In the genomic region with DNA sequence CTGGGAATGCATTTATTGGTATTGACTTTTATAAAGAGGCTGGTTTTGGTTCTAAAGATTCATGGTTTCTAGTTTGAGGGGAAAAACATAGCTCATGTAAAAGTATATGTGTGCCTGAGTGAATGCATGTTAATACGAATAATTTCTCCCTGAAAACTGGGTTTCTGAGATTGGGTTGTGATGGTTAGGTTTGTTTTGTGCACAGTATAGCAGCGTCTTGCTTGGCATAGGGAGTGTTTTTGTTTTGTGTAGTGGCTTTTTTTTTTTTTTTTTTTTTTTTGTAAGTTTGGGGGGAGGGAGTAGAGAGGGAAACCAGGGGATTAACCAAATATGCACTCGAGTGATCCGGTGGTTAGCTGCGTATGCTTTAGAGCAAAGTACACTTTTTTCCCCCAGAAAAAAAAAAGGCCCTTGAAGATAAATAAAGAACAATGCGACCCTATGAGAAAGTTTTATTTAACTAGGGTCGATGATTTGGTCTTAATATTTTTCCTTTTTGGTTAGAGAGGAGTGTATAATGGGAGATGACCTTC, we compare ENCODE assay signal across 9 mouse cellular contexts. TPM values are rescaled to one million over a fixed set of nuclear protein-coding genes. Genes with fewer than 3 reads are reported as not detected.
DNase-seq lines count a peak whose midpoint lies in the region; ATAC-seq lines count a peak whose summit lies in the region.
"Had no signal": no experiment of that assay in that cellular context is flagged by ENCODE, and none has a peak within 500 bp of the region (broad histone marks: within the 10 kb centered on the region; RNA-seq: fewer than 3 reads in every experiment).

No protein-coding gene starts in this region.

- no peaks in the 10 kb centered on the region for H3K9me3 ChIP-seq in heart, embryonic 10.5 days
- H3K9me3 ChIP-seq in embryonic facial prominence, embryonic 14.5 days (ENCODE audit: control insufficient read depth, low read length): no peaks in the 10 kb centered on the region
- no peaks in the 10 kb centered on the region for H3K9me3 ChIP-seq in limb, embryonic 15.5 days

- H3K4me2 ChIP-seq in embryonic facial prominence, embryonic 14.5 days (ENCODE audit: low read depth, low read length): peak overlapping the region; percentile 97
- peak overlapping the region; percentile 67 for H3K4me2 ChIP-seq in limb, embryonic 15.5 days

- under 1% methylated on average over 7 of the region's 7 CpGs for WGBS in heart, embryonic 10.5 days
- WGBS in embryonic facial prominence, embryonic 14.5 days: 0% methylated on average over 7 of the region's 7 CpGs
- WGBS in limb, embryonic 15.5 days: under 1% methylated on average over 7 of the region's 7 CpGs

- H3K9ac ChIP-seq in embryonic facial prominence, embryonic 14.5 days (ENCODE audit: low read depth, low read length): peak overlapping the region; percentile 88
- H3K9ac ChIP-seq in limb, embryonic 15.5 days: peak overlapping the region; percentile 77

- peak overlapping the region; percentile 99 for H3K27ac ChIP-seq in heart, embryonic 10.5 days
- H3K27ac ChIP-seq in embryonic facial prominence, embryonic 14.5 days (replicated peaks; ENCODE audit: low read depth, low read length): peak overlapping the region; percentile 91
- peak overlapping the region; percentile 43; the same call in 1 of the 2 replicates for H3K27ac ChIP-seq in limb, embryonic 15.5 days

- no peak for DNase-seq in heart, embryonic 10.5 days (ENCODE audit: low spot score)
- no peak for DNase-seq in heart, adult 8-10 months (ENCODE audit: low spot score)
- peak; percentile 77 for DNase-seq in A20 (ENCODE audit: low read depth, low spot score)
- no peak for DNase-seq in embryonic facial prominence, embryonic 14.5 days (ENCODE audit: low spot score)
- no peak for DNase-seq in adrenal gland, postnatal 10 days
- DNase-seq in cerebellum, postnatal 36 days: no peak
- no peak for DNase-seq in ovary, postnatal 36 days (ENCODE audit: low spot score)

- H3K36me3 ChIP-seq in heart, embryonic 10.5 days: no peaks in the 10 kb centered on the region
- no peaks in the 10 kb centered on the region for H3K36me3 ChIP-seq in embryonic facial prominence, embryonic 14.5 days (ENCODE audit: control insufficient read depth, insufficient read depth, low read length)
- H3K36me3 ChIP-seq in limb, embryonic 15.5 days: no peaks in the 10 kb centered on the region

- H3K27me3 ChIP-seq in heart, embryonic 10.5 days (ENCODE audit: insufficient read depth, poor library complexity, severe bottlenecking): no peaks in the 10 kb centered on the region
- no peaks in the 10 kb centered on the region for H3K27me3 ChIP-seq in embryonic facial prominence, embryonic 14.5 days (replicated peaks; ENCODE audit: control insufficient read depth, insufficient read depth, low read length)
- no peaks in the 10 kb centered on the region for H3K27me3 ChIP-seq in limb, embryonic 15.5 days
- H3K27me3 ChIP-seq: Patski had no signal

- peaks cover 36% of the 10 kb centered on the region for H3K4me1 ChIP-seq in heart, embryonic 10.5 days
- H3K4me1 ChIP-seq in embryonic facial prominence, embryonic 14.5 days (ENCODE audit: control insufficient read depth, insufficient read depth, low read length): peaks cover 18% of the 10 kb centered on the region
- peaks cover 35% of the 10 kb centered on the region for H3K4me1 ChIP-seq in limb, embryonic 15.5 days

- peak overlapping the region; percentile 82 for H3K4me3 ChIP-seq in heart, embryonic 10.5 days
- H3K4me3 ChIP-seq in embryonic facial prominence, embryonic 14.5 days (ENCODE audit: low read depth, low read length): peak overlapping the region; percentile 85
- H3K4me3 ChIP-seq in limb, embryonic 15.5 days: peak overlapping the region; percentile 72

- no peak for ATAC-seq in embryonic facial prominence, embryonic 14.5 days (ENCODE audit: low read depth)
- no peak for ATAC-seq in limb, embryonic 15.5 days (ENCODE audit: insufficient number of reproducible peaks, low FRiP score, low TSS enrichment, low read depth)

RNA-seq across cellular contexts. Expression of gene Jarid2, which starts 3.2 kb away (rescaled TPM):
- 37.0 and 39.8 TPM in 2 replicates for polyA plus RNA-seq in heart, embryonic 10.5 days (2016; fragmentation: Nextera tagmentation; extraction: Ambion mirVana)
- total RNA-seq in heart, adult 8-10 months (2022): 10 to 100 TPM; 13.9 to 25.9 (median 19.4) TPM
- polyA plus RNA-seq in embryonic facial prominence, embryonic 14.5 days (2014; fragmentation: Nextera tagmentation; extraction: Ambion mirVana): 16.1 and 17.6 TPM in 2 replicates
- polyA plus RNA-seq in limb, embryonic 15.5 days (2015; fragmentation: Nextera tagmentation; extraction: Ambion mirVana): 27.4 and 33.3 TPM in 2 replicates
- total RNA-seq in adrenal gland, postnatal 10 days (2021): 10 to 100 TPM; 45.0 to 60.1 TPM

Comparison
In these comparisons a context has a peak if more than half of its experiments do, and no peak if none do; other contexts are left out.
1. H3K27ac ChIP-seq: peak in every context shown above with its lines; median percentile 99 in heart, embryonic 10.5 days; 91 in embryonic facial prominence, embryonic 14.5 days; 43 in limb, embryonic 15.5 days.